Mouse (Mus musculus): Measurements from ENCODE around the gene Cass4.

The Cass4 gene

DNA sequence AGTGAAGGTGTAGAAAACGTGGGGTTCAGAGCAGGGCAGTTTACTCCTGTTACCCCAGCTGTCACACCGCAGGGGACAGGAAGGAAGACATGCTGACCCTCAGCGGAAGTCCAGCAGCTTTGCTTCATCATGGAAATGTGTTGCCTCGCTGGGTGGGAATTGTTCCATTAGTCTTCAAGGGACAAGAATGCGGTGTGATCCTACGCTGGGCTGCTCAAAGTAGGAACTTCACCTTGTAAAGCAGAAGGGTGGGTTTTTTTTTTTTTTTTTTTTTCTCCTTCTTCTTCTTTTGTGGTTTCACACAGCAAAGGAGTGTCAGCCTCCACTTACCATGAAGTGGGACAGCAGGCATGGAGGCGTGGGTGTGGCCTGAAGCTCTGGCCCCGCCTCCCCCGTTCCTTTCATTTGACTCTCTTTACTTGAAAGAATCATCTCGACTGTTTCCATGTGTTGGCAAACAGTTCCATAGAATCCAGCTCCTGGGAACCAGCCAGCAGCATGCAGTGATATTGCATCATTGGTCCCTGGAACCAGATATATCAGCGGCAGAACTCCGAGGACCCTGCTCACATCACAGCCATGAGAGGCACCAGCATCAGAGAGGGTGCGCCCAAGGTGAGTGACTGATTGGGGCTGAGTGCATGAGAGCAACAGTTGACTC, at the start of gene Cass4:
Cass4 (plus strand) TSS at position 404 of the 661 bp plus-strand sequence.
- no peak for DNase-seq (ENCODE audit: low spot score)

DNA sequence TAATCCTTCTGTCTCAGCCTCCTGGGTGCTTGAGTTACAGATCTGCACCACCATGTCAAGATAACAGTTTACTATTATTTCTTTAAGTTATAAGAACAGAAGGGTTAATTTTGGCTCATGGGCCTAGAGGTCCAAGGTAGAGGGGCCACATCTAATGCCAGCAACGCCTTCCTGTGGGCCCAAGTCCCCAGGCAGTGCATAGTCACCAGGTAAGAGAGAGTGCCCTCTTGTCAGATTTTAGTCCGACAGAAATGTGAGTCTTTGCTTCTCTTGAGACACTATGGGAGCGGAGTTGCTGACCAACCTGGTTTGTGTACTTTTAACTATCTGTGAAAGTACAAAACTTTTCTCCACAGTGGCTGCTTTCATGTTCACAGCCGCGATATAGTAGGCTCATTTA, 48.9 kb upstream of the Cass4 start:
- no peak for DNase-seq (ENCODE audit: low spot score)

DNA sequence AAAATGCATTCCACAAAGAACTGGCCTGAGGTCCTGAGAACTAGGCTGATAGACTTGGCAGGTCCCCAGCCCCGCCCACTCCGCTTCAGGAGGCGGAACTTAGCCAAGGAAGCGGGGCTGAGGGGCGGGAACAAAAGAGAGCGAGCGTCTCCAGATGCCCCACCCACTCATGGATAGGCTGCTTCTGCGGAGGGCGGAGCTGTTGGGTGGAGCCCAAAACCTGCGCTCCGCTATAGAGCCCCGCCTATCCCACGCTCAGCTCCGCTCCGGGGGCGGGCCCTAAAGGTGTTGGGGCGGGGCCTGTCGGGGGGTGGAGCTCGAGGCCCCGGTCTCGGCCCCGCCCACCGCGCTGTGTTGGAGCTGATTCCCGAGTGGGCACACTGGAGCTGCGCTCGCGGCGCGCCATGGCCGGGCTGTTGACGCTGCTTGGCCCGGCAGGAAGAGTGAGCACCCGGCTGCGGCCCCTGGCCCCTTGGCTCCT, 48.3 kb upstream of the Cass4 start, which contains the start of gene Fam210b:
Fam210b (plus strand) TSS at position 308 of the 481 bp plus-strand sequence.
- peak; percentile 97 for DNase-seq (ENCODE audit: low spot score)

DNA sequence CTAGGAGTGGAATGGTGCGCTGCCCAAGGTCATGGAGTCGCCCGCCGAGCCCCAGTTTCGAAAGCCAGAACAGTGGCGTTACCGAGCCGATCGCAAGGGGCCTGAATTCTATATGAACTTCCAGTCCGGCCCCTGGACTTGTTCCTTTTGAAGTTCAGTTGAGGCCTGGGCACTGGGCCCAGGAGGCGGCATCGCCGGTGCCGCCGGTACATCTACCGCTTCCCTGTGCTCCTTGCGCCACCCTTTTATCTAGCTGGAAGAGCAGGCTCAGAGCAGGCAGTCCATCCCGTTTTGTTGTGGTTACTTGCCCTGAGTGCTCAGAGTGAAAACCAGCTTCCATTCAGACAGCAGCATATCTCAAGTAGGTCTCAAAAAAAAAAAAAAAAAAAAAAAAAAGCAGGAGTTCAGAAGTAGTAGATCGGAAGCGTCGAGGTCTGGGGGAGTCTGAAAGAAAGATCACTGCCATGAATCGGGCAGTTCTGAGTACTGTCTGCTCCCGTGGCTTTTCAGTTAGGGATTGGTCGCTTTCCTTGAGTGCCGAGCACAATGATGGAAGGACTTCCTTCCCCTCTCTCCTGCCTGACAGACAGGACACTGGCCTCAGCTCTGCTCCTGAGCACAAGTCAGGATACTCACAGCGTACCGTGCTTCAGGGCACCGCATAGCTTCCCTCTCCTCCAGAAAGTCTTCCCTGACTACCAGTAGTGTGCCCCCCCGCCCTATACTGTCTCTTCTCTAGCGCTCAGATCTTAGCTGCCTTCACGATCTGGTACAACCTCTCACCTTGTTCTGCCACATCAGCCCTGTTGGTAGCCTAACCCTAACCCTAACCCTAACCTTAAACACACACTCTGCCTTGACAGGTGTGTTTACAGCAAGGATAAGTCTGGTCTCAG, 47.3 kb upstream of the Cass4 start:
- peak; percentile 53 for DNase-seq (ENCODE audit: low spot score)

DNA sequence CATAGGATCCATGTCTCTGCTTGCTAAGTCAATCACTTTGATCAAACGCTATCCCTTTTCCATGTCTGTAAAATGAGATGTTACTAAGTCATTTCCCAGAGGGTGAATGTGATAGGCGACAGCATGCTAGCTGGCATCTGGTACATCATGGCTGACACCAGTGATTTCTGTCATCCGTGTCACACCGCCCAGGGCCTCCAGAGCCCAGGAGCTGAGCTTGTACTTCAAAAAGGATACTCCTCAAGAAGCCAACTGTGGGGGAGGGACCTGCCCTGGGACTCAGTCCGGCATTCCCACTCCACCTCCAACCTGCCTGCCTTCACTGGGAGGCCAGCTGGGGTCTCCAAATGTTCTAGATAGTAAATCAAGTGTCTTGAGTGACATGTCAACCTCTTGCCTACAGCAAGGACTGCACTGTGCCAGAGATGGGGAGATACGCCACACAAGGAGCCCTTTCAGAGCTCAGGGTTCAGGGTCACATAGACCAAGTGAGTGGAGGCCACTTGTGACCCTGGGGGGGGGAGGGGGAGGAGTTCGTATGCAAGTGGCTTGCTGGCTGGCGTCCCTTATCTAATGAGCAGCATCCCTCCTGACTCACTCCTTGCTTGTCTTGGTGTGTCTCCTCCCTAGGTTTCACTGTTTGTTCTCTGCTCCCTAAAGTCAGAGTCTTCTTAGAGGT, 46.5 kb upstream of the Cass4 start:
- DNase-seq (ENCODE audit: low spot score) = peak; percentile 28

DNA sequence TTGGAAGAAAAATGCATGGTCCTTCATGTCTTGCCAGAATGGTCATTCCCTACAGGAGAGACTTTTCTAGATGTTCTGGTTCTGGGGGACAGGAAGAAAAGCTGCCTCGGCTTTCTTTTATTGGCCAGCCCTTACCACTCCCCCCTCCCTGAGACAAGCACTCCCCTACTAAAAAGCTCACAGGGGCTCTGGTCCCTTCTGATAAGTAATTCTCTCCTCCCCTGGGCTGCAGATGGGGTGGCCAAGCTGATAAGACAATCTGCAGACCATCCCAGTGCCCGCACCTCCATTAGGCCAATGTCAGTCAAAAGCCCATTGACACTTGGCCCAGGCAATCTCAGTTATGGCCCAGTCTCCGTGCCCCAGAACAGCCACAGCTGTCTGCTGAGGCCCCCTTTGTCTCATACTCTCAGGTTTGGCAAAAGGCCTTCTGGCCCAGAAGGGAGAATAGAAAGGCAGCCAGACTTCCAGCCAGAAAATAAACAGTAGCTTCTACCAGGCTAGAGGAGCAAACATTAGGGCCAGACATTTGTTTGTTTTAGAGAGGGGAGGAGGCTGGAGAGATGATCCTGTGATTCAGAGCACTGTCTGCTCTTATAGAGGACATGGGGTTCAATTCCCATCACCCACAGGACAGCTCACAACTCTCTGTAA, 45.2 kb upstream of the Cass4 start:
- DNase-seq (ENCODE audit: low spot score) = no peak

DNA sequence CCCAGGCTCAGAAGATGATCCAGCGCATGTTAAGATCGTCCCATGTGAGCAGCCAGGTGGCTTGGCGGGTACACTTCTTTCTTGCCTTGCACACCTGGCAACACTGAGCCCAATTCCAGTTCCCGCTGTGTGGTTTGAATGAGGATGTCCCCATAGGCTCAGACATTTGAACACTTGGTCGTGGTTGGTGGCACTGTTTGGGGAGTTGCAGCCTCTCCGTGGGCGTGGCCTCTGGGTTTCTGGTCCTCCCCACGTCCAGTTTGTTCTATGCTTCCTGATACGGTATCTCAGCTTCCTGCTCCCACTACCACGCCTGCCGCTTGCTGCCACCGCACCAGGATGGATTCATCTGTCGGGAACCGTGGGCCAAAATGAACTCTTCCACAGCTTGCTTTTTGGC, 43.8 kb upstream of the Cass4 start:
- no peak for DNase-seq (ENCODE audit: low spot score)

DNA sequence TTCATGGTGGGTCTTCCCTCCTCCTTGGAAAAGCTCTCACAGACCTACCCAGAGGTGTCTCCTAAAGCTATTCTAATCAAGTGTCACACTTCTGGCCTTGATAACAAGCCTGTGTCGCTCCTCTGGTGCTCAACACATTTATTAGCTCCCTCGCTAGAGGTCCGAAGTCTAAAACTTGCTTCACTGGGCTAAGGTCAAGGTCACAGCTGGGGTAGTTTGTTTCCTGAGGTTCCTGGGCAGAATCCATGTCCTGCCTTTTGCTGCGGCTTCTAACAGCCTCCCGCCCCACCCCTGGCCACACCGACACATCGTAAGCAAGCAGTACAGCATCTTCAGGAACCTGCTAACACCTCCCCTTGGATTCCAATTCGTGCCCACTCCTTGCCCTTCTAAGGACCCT, 42.8 kb upstream of the Cass4 start:
- DNase-seq (ENCODE audit: low spot score) = no peak

DNA sequence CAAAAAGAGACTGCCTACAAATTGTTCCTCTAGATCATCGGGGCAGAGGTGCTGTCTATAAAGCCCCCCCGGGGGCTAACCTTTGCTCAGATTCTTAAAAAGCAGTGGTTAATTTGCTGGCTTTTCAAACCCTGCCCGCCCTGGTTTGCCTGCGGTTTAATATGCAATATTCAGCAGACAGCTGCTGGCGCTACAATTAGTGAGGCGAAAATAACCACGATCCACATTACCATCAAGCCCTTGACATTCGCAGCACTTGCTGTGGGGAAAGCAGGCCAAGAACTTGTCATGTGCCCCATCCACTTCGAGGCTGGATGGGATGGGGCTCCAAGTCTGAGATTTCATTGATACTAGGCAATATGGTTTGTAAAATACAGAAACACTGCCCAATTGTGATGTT, 40.4 kb upstream of the Cass4 start:
- DNase-seq (ENCODE audit: low spot score) = no peak

DNA sequence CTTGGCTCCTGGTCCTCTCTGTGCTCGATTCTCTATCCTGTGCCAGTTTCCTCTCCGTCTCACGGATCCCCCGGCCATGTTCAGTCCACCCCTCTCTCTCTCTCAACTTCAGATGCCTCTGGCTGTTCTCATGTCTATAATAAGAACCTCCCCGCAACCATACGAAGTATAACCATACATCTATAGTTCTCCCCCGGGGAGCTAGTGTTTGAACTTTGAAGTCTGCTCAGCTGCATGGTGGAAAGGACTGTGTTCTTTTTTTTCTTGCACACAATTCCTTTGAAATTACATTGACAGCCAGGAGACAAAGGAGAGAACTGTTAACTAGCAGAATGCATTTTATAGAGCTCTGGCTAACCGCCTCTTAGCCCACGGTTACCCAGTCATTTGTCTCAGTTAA, 38.8 kb upstream of the Cass4 start:
- DNase-seq (ENCODE audit: low spot score) = no peak

DNA sequence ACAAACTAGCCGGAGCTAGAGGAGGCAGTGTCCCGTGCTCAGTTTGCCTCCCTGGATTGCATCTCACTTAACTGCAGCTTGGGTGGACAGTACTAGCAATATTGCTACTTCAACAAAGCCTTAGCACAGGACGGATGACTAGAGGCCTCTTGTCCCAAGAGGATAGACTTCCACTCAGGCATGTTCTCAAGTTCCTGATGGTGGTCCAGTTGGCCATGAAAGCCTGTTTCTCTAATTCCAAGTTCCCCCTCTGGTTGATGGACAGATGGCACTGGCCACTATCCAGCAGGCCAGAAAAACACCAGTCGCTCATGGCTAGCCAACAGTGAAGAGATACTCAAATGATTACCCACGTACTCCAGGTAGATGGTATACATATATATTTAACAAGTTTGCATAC, 37.8 kb upstream of the Cass4 start:
- no peak for DNase-seq (ENCODE audit: low spot score)

DNA sequence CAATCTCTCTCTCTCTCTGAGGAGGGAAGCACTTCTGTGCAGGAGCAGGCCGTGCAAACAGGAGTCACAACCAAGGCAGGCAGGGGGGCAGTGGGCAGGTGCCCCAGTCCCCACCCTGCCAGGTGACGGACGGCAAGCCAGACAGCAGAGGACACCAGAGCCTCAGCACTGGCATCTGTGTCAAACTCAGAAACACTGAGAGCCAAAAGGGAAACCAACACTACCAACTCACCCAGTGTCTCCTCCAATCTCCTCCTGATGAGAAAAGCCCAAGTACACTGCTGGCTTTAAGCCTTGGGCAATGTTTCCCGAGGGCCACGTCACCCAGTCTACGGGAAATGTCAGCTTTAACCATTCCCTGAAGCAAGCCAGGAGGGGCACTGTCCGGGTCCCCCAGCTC, 30.4 kb upstream of the Cass4 start:
- no peak for DNase-seq (ENCODE audit: low spot score)

DNA sequence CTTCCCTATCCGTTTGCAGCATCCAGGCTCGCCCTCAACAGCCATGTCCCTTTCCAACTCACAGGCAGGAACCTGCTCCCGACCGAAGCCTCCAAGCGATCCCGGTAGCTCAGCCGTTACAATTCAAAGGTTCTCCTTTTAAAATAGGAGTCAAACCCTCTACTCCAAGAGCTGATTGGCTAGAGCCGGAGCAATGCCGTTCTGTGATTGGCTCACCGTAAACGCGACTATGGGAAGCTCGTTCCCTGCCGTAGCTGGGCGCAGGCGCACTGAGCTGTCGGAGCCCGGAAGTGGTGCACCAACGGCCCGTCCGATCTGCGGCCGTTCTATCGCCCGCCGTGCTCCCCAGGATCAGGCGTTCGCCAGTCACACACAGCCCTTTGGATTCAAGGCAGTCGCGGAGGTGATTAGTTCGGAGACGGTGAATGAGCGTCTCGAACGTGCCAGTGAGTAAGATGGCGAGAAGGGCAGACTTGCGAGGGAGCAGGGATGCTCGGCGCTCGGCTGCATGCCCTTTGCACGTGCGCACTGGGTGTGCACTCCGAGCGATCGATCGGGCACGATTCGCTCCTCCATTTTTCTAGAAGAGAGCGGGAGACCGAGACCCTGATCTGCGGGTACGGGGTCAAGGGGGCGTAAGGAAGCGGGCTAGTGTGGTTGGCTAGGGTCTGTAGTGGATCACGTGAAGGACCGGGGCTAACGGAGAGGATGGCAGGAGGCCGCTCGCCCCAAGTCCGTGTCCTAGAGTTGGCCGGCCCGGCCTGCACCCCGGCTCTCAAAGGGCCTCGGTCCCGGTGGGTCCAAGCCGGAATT, 23.0 kb upstream of the Cass4 start, which contains the start of the genes Aurka and Cstf1:
Aurka (minus strand) TSS at position 125 of the 813 bp plus-strand sequence.
Cstf1 (plus strand) TSS at position 271 of the 813 bp plus-strand sequence.
- peak; percentile 98 for DNase-seq (ENCODE audit: low spot score)

DNA sequence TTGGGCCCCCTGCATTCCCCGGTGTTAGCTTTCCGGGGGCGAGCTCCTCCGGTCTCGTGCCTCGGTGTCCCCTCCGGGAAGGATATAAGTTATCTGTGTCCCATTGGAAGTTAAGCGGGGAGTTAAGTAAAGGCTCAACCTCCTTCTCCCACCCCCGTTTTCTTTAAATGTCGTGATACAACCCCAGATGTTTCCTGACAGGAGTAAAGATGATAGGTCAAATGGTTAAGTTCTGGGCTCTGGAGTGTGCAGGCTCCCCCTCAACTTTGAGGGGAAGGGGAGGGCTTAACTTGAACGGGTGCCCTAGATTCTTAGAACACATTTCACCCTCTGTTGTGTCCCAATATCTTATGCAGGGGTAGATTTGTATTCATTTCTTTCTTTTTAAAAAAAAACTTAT, 22.3 kb upstream of the Cass4 start:
- no peak for DNase-seq (ENCODE audit: low spot score)

DNA sequence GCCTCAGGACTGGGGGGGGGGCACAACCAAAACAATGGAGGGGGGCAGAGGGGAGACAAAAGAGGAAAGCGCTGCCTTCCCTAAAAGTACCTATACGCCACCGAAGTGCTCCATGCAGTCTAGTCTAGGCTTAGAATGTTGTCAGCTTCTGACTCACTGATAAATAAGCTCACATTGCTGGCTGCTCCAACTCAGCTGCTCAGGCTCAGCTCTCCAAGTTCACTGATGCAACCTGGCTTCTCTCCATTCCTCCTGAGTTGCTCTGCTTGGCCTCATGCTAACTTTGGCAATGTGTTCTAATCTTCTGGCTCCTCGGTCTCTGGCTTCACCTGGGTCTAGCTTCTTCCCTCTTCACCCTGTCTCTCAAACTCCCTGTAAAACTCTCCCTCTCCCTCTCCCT, 17.0 kb upstream of the Cass4 start:
- no peak for DNase-seq (ENCODE audit: low spot score)

DNA sequence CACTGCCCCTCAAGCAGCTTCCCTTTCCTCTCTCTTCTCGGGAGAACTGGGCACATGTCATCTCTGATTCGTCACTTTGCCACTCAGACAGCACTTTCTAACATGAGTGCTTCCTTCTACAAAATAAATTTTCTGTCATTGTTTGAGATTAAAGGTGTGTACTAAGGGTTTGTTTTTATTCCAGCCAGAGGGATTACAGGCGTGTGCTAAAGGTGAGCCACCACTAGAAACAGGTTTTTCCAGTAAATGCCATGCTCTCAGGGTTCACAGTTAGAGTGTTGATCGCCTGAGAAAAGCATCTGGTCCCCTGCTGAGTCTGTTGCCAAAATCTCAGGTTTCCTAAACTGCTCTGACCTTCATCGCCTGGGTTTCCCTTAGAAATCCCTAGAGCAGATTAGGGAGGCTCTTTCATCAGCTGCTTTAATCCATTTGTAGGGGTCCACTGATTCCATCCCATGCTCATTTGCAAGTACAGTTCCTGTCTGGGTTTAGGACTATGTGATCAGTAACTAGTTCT, 16.5 kb upstream of the Cass4 start:
- no peak for DNase-seq (ENCODE audit: low spot score)

DNA sequence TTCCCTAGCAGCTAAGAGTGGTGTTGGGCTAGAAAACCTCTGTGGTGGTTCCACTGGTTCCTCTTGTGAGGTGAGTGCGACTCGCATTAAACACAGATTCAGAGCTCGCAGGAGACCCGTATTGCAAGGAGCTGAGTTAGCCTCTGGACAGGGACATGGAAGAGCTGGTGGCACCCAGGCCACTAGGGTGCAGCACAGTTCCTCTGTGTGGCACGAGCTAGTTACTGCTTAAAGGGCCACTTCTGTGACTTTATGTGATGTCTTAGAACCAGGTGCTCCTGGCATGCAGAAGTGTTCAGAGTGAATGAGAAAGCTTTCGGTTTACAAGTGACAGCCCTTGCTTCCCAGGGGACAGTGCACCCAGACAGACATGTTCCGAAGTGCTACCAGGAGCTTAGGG, 15.3 kb upstream of the Cass4 start:
- DNase-seq (ENCODE audit: low spot score) = peak; percentile 66

DNA sequence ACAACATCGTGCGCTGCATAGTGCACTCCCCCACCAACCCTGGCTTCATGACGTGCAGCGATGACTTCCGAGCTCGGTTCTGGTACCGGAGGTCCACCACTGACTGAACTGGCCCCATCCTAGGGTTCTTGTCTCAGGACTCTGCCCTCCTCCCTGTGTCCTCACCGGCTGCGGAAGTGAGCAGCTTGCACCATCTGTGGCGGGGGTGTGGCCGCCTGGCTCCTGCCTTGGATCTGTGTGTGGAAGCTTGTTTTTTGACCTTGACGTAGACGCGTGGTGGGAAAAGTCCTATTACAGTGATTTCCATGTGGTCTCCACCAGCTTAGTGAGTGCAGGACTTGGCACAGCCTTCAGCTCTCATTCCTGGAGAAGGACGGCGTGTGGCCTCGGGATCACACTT, 13.1 kb upstream of the Cass4 start:
- DNase-seq (ENCODE audit: low spot score) = no peak

DNA sequence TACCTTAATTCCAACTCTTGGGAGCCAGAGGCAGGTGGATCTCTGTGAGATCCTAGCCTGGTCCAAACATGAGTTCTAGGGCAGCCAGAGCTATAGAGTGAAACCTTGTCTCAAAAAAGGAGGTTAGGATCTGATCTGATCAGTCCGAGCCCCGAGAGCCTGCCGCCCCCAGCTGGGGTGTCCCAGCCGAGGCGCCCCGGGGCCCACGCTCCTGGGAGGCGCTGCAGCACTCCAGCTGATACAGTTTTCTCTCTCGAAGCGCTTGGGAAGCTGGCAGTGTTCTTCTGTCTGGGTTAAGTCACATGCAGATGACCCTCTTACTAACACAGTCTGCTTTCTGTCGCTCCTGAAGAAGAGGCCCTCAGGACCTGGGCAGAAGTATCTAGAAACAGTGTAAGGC, 12.3 kb upstream of the Cass4 start:
- DNase-seq (ENCODE audit: low spot score) = no peak

DNA sequence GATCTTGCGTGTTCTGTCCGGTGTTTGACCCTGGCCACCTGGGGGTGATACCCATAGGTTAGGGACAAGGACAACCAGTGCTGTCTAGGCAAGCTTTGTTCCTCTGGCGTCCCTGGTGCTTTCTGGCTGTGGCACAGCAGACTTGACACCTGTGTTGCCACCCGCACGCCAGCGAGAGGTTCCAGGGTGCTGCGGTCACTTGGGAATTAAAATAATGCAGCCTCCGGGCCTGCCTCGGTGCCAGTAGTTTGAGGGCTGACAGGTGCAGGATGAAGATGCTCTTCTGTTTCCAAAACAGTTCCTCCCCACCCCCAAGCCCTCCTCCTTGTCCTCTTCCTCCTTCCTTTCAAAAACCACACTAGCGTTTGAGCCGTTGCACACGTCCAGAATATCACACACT, 11.7 kb upstream of the Cass4 start:
- no peak for DNase-seq (ENCODE audit: low spot score)

DNA sequence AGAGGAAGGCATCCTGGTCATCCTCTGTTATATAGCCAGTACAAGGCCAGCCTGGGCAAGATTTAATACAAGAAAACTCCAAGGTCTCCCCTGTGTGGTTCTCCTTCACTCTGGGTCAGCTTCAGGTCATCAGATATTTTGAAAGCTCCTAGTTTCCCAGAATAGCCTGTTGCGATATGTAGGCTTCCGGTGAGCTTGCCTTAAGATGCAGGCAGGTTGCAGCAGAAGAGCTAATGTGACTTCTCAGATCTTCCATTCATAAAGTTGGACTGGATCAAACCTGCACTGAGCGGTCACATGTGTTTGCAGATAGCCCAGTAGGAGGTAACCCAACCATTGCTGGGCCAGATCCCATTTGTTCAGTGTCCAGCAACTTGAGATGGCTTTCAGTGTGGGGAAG, 8.9 kb upstream of the Cass4 start:
- DNase-seq (ENCODE audit: low spot score) = no peak

Data from embryo, embryonic 10 days (tissue).